Mouse (Mus musculus): ENCODE results near the gene Usp16. TPM values are rescaled to one million over a fixed set of nuclear protein-coding genes. Genes with fewer than 3 reads are reported as not detected.

The Usp16 gene
- polyA plus RNA-seq, 1 experiment from 2014 or later = 54.1 TPM

DNA sequence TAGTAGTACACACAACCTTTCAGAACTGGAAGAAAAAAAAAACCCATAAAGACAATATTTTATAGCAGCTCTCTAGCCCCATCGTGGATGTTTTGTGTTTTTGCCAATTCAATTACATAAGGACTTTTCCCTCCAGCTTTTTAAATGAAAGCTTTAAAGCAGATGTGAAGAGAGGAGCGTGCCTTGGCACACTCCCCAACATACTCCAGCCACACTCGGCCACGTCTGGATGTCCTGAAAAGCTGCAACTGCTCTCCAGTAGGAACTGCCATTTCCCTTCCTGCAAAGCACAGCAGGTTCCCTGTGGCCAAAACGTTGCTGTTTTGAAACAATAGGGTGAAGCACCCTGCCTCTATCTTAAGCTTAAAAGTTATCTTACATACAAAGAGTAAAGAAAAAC lies 12.2 kb upstream of the Usp16 start:
- H3K4me3 ChIP-seq (replicated peaks; ENCODE audit: low read depth, low read length) = no peak overlapping the region
- ATAC-seq (replicated peaks; ENCODE audit: low FRiP score, low read depth) = no peak

DNA sequence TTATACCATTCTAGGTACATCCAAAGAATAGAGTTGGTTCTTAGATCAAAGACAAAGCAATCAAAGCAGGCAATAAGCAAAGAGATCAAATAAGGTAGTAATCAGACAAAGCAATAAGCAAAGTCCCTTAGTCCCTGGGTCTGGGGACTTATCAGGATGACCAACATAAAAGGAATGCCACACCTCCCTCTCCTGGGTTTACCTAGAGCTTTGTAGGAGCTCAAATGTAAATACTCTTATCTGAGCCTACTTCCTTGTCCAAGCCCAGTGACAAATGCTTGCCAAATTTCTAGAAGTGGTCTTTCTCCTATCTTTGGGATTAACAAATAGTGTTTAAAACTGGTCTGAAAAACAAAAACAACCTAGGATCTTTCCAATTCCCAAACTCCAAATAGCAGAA lies 11.3 kb upstream of the Usp16 start:
- no peaks in the 10 kb centered on the region for H3K27me3 ChIP-seq (ENCODE audit: insufficient read depth, low read length)
- H3K27ac ChIP-seq = no peak overlapping the region
- H3K36me3 ChIP-seq (ENCODE audit: insufficient read depth, low read length) = no peaks in the 10 kb centered on the region
- ATAC-seq (replicated peaks; ENCODE audit: low FRiP score, low read depth) = no peak
- H3K4me3 ChIP-seq (replicated peaks; ENCODE audit: low read depth, low read length) = no peak overlapping the region
- H3K9me3 ChIP-seq (replicated peaks; ENCODE audit: low read length) = no peaks in the 10 kb centered on the region
- peaks cover 8% of the 10 kb centered on the region for H3K4me1 ChIP-seq (replicated peaks; ENCODE audit: insufficient read depth, low read length)
- no peak for DNase-seq (ENCODE audit: low spot score)
- no peak overlapping the region for H3K4me2 ChIP-seq (ENCODE audit: low read length)
- TF ChIP-seq CTCF (IDR thresholded peaks at IDR 0.05; ENCODE audit: low read depth) = no peak
- H3K9ac ChIP-seq (ENCODE audit: low read depth, low read length) = no peak overlapping the region

More for the DNA sequence above, 12.2 kb upstream of the Usp16 start:
- Histone ChIP-seq H3K36me3 (ENCODE audit: insufficient read depth, low read length) (no peaks in the 10 kb centered on the region), H3K9me3 (replicated peaks; ENCODE audit: low read length) (no peaks in the 10 kb centered on the region), H3K4me1 (replicated peaks; ENCODE audit: insufficient read depth, low read length) (peaks cover 8% of the 10 kb centered on the region), H3K27me3 (ENCODE audit: insufficient read depth, low read length) (no peaks in the 10 kb centered on the region), H3K9ac (ENCODE audit: low read depth, low read length) (no peak overlapping the region), H3K27ac (no peak overlapping the region), H3K4me2 (ENCODE audit: low read length) (no peak overlapping the region)
- 38% methylated on average over 5 of the region's 5 CpGs for WGBS
- peak; percentile 29 for DNase-seq (ENCODE audit: low spot score)
- TF ChIP-seq CTCF (IDR thresholded peaks at IDR 0.05; ENCODE audit: low read depth) = no peak

DNA sequence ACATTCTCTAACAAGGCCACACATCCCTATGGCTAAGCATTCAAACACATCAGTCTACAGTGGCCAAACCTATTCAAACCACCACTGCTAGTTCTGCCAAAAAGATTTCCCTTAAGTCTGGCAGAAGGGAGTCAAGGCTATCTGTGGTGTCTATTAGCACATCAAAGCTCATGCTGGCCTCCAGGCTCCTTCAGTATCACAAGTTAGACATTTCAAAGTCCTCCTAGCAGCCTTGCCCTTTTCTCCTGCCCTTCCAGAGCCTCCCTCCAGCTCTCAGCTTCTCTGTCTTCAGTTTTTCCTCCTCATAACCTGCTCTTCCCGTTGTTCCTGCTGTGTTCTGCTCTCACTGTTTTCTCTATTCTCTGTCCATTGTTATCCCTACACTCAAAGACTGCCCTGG lies 10.4 kb upstream of the Usp16 start:
- no peak for TF ChIP-seq CTCF (IDR thresholded peaks at IDR 0.05; ENCODE audit: low read depth)
- H3K4me3 ChIP-seq (replicated peaks; ENCODE audit: low read depth, low read length) = no peak overlapping the region
- DNase-seq (ENCODE audit: low spot score) (no peak), ATAC-seq (replicated peaks; ENCODE audit: low FRiP score, low read depth) (no peak)
- H3K36me3 ChIP-seq (ENCODE audit: insufficient read depth, low read length) = no peaks in the 10 kb centered on the region
- WGBS = 55% methylated on average over 1 of the region's 1 CpGs
- no peak overlapping the region for H3K9ac ChIP-seq (ENCODE audit: low read depth, low read length)
- H3K4me1 ChIP-seq (replicated peaks; ENCODE audit: insufficient read depth, low read length) = peaks cover 8% of the 10 kb centered on the region
- no peaks in the 10 kb centered on the region for H3K9me3 ChIP-seq (replicated peaks; ENCODE audit: low read length)
- H3K4me2 ChIP-seq (ENCODE audit: low read length) = no peak overlapping the region
- no peaks in the 10 kb centered on the region for H3K27me3 ChIP-seq (ENCODE audit: insufficient read depth, low read length)
- no peak overlapping the region for H3K27ac ChIP-seq

DNA sequence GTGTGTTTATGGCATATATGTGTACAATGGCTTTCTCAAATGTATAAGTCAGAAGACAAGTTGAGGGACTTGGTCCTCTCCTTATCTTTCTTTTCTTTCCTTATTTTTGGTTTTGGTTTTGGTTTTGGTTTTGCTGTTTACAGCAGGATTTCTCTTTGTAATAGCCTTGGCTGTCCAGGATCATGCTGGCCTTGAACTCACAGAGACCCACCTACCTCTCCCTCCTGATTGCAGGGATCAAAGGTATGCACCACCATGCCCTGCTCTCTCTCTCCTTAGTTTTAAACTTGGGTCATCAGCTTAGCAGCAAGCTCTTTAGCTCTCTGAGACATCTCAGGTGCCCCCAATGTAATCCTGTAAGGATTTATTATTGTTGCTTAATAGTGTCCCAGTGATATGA lies 9.4 kb upstream of the Usp16 start:
- ATAC-seq (replicated peaks; ENCODE audit: low FRiP score, low read depth) (no peak), DNase-seq (ENCODE audit: low spot score) (no peak)
- H3K27me3 ChIP-seq (ENCODE audit: insufficient read depth, low read length) = no peaks in the 10 kb centered on the region
- peaks cover 8% of the 10 kb centered on the region for H3K4me1 ChIP-seq (replicated peaks; ENCODE audit: insufficient read depth, low read length)
- no peaks in the 10 kb centered on the region for H3K9me3 ChIP-seq (replicated peaks; ENCODE audit: low read length)
- H3K4me2 ChIP-seq (ENCODE audit: low read length) = no peak overlapping the region
- H3K4me3 ChIP-seq (replicated peaks; ENCODE audit: low read depth, low read length) = no peak overlapping the region
- no peak overlapping the region for H3K9ac ChIP-seq (ENCODE audit: low read depth, low read length)
- no peak overlapping the region for H3K27ac ChIP-seq
- H3K36me3 ChIP-seq (ENCODE audit: insufficient read depth, low read length) = no peaks in the 10 kb centered on the region
- TF ChIP-seq CTCF (IDR thresholded peaks at IDR 0.05; ENCODE audit: low read depth) = no peak

DNA sequence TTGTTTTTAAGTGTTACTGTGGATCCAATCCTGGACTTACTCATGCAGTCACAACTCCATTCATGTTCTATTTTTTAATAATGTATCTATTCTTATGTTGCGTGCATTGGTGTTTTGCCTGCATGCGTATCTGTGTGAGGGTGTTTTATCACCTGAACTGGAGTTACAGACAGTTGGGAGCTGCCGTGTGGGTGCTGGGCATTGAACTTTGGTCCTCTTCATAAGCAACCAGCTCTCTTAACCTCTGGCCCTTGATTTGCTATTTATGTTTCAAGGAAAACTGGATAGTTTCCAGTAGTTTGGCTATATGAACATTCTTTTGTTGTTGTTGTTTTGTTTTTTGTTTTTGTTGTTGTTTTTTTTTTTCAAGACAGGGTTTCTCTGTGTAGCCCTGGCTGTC lies 9.0 kb upstream of the Usp16 start:
- DNase-seq (ENCODE audit: low spot score) (no peak), ATAC-seq (replicated peaks; ENCODE audit: low FRiP score, low read depth) (no peak)
- no peak overlapping the region for H3K27ac ChIP-seq
- TF ChIP-seq CTCF (IDR thresholded peaks at IDR 0.05; ENCODE audit: low read depth) = no peak
- H3K4me1 ChIP-seq (replicated peaks; ENCODE audit: insufficient read depth, low read length) = peaks cover 8% of the 10 kb centered on the region
- no peaks in the 10 kb centered on the region for H3K27me3 ChIP-seq (ENCODE audit: insufficient read depth, low read length)
- H3K36me3 ChIP-seq (ENCODE audit: insufficient read depth, low read length) = no peaks in the 10 kb centered on the region
- no peak overlapping the region for H3K9ac ChIP-seq (ENCODE audit: low read depth, low read length)
- H3K9me3 ChIP-seq (replicated peaks; ENCODE audit: low read length) = no peaks in the 10 kb centered on the region
- no peak overlapping the region for H3K4me2 ChIP-seq (ENCODE audit: low read length)
- 89% methylated on average over 3 of the region's 3 CpGs for WGBS
- no peak overlapping the region for H3K4me3 ChIP-seq (replicated peaks; ENCODE audit: low read depth, low read length)

DNA sequence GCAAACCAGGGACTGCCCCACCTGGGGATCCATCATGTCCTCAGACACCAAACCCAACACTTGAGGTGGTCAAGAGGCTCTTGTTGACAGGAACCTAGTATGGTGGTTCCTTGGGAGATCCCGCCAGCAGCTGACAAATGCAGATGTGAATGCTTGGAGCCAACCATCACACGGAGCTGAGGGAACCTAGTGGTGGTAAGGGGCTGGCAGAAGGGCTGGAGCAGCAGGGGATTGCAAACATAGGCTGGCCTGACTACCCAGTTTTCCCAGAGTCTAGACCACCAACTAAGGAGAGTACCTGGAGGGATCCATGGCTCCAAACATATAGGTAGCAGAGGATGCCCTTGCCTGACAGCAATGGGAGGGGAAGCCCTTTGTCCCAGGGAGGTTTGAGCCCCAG lies 1.3 kb upstream of the Usp16 start:
- Histone ChIP-seq H3K36me3 (ENCODE audit: insufficient read depth, low read length) (no peaks in the 10 kb centered on the region), H3K4me3 (replicated peaks; ENCODE audit: low read depth, low read length) (no peak overlapping the region), H3K27me3 (ENCODE audit: insufficient read depth, low read length) (no peaks in the 10 kb centered on the region), H3K9ac (ENCODE audit: low read depth, low read length) (no peak overlapping the region), H3K4me2 (ENCODE audit: low read length) (no peak overlapping the region), H3K27ac (no peak overlapping the region), H3K4me1 (replicated peaks; ENCODE audit: insufficient read depth, low read length) (peaks cover 8% of the 10 kb centered on the region; the same call in 1 of the 2 replicates), H3K9me3 (replicated peaks; ENCODE audit: low read length) (no peaks in the 10 kb centered on the region)
- DNase-seq (ENCODE audit: low spot score) = no peak
- no peak for ATAC-seq (replicated peaks; ENCODE audit: low FRiP score, low read depth)
- 88% methylated on average over 2 of the region's 2 CpGs for WGBS
- no peak for TF ChIP-seq CTCF (IDR thresholded peaks at IDR 0.05; ENCODE audit: low read depth)

DNA sequence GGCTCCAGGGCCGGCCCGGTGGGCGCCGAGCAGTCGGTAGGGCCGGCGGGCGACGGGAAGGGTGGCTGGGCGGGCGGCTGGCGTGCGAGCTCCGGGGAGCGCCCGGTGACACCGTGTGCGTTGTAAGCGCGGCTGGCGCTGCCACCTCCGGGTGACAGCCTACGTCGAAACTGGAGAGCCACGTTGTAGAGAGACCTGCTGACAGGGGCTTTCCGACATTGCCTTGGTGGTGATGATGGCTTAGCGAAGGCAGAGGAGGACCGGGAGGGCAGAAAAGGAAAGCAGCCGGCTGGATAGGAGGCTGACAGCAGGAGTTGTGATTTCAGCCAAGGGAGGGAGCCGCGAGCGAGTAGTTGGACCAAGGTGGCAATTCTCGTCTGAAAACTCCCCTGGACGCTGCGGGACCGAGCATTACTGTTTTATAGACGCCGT lies 693 bp downstream of the Usp16 start:
- ATAC-seq (replicated peaks; ENCODE audit: low FRiP score, low read depth) = no peak; the same call in 1 of the 2 replicates

More for the DNA sequence above, 693 bp downstream of the Usp16 start:
- peak overlapping the region; percentile 90 for H3K27ac ChIP-seq
- no peak for TF ChIP-seq CTCF (IDR thresholded peaks at IDR 0.05; ENCODE audit: low read depth)
- no peaks in the 10 kb centered on the region for H3K27me3 ChIP-seq (ENCODE audit: insufficient read depth, low read length)
- DNase-seq (ENCODE audit: low spot score) = peak; percentile 44
- H3K9ac ChIP-seq (ENCODE audit: low read depth, low read length) = peak overlapping the region; percentile 90
- H3K9me3 ChIP-seq (replicated peaks; ENCODE audit: low read length) = no peaks in the 10 kb centered on the region
- H3K4me3 ChIP-seq (replicated peaks; ENCODE audit: low read depth, low read length) = peak overlapping the region; percentile 92
- H3K4me2 ChIP-seq (ENCODE audit: low read length) = peak overlapping the region; percentile 74
- 0% methylated on average over 38 of the region's 38 CpGs for WGBS
- no peaks in the 10 kb centered on the region for H3K36me3 ChIP-seq (ENCODE audit: insufficient read depth, low read length)
- H3K4me1 ChIP-seq (replicated peaks; ENCODE audit: insufficient read depth, low read length) = peaks cover 8% of the 10 kb centered on the region; the same call in 1 of the 2 replicates
